Mouse (Mus musculus) midbrain, embryonic 11.5 days (tissue): ENCODE data around the gene Atf6b. TPM values are rescaled to one million over a fixed set of nuclear protein-coding genes. Genes with fewer than 3 reads are reported as not detected.

ENCODE experiments used
- ATAC-seq: fragments of 200-750 bp; cut with Nextera tagmentation; 2 replicates; pipeline ENCODE4 v1.8.0; 2017; ENCODE audit warnings: moderate TSS enrichment, moderate library complexity; ENCODE audit not compliant: low FRiP score
- DNase-seq: peaks from one replicate; pipeline ENCODE4 v3.0.0; 2015; ENCODE audit warnings: low spot score; ENCODE audit errors: missing footprints
- H3K27ac ChIP-seq: fragments of 300-500 bp; sonication (generic); 2 replicates; pipeline ENCODE4 v1.5.1; 2014; ENCODE audit warnings: low read depth, low read length
- H3K27me3 ChIP-seq: fragments of 300-500 bp; sonication (generic); 2 replicates; pipeline ENCODE4 v1.6.1; 2014; ENCODE audit warnings: mild to moderate bottlenecking, low read length, moderate library complexity, mixed read lengths; ENCODE audit not compliant: control insufficient read depth, insufficient read depth
- H3K36me3 ChIP-seq: fragments of 300-500 bp; sonication (generic); 2 replicates; pipeline ENCODE4 v1.6.1; 2014; ENCODE audit warnings: mild to moderate bottlenecking, low read length, moderate library complexity, mixed read lengths; ENCODE audit not compliant: control insufficient read depth, insufficient read depth
- H3K4me1 ChIP-seq: fragments of 300-500 bp; sonication (generic); 2 replicates; pipeline ENCODE4 v1.6.1; 2014; ENCODE audit warnings: low read length; ENCODE audit not compliant: control insufficient read depth, insufficient read depth
- H3K4me2 ChIP-seq: fragments of 300-500 bp; sonication (generic); 2 replicates; pipeline ENCODE4 v1.6.1; 2014; ENCODE audit warnings: mild to moderate bottlenecking, moderate library complexity
- H3K4me3 ChIP-seq: fragments of 300-500 bp; sonication (generic); 2 replicates; pipeline ENCODE4 v1.5.1; 2014; ENCODE audit warnings: low read depth, low read length
- H3K9ac ChIP-seq: fragments of 300-500 bp; sonication (generic); 2 replicates; pipeline ENCODE4 v1.6.1; 2014; ENCODE audit warnings: low read length
- H3K9me3 ChIP-seq: fragments of 300-500 bp; sonication (generic); 2 replicates; pipeline ENCODE4 v1.6.1; 2016; ENCODE audit warnings: low read length; ENCODE audit not compliant: control insufficient read depth
- WGBS: fragments of 180-500 bp; shearing (Covaris S2); extraction: QIAGEN DNeasy Blood & Tissue Kit; methylation state at CpG from one replicate; pipeline ENCODE4 v1.1.7; 2014; 5-methylcytosine and 5-hydroxymethylcytosine counted together
- polyA plus RNA-seq: library from polyadenylated mRNA; unstranded; fragments of >200 nt; fragmentation: Nextera tagmentation; extraction: Ambion mirVana; gene quantifications from 2 replicates; pipeline ENCODE4 v1.2.1, GENCODE M21; 2014

Gene Atf6b
- polyA plus RNA-seq, 1 experiment from 2014 or later = 77.6 TPM

GRCm38 (mm10) chr17:34680191-34680590 is 33.2 kb downstream of the Atf6b start:
- no peaks in the 10 kb centered on the region for H3K9me3 ChIP-seq
- WGBS = 80% methylated on average over 26 of the region's 26 CpGs
- H3K4me3 ChIP-seq = no peak overlapping the region
- DNase-seq = no peak
- ATAC-seq = no peak
- no peaks in the 10 kb centered on the region for H3K4me1 ChIP-seq
- H3K27ac ChIP-seq = no peak overlapping the region
- H3K9ac ChIP-seq = no peak overlapping the region
- H3K27me3 ChIP-seq = no peaks in the 10 kb centered on the region; the same call in 1 of the 2 replicates
- no peak overlapping the region for H3K4me2 ChIP-seq
- H3K36me3 ChIP-seq = no peaks in the 10 kb centered on the region

- H3K4me2 ChIP-seq = no peak overlapping the region
- no peaks in the 10 kb centered on the region for H3K9me3 ChIP-seq
- no peaks in the 10 kb centered on the region for H3K36me3 ChIP-seq
- WGBS = 75% methylated on average over 4 of the region's 4 CpGs
- no peak overlapping the region for H3K4me3 ChIP-seq
- no peak overlapping the region for H3K27ac ChIP-seq
- no peaks in the 10 kb centered on the region for H3K4me1 ChIP-seq
- H3K27me3 ChIP-seq = no peaks in the 10 kb centered on the region; the same call in 1 of the 2 replicates
- DNase-seq (peak; percentile 49), ATAC-seq (no peak)
- H3K9ac ChIP-seq = no peak overlapping the region
Measured at GRCm38 (mm10) chr17:34680621-34681020, 33.7 kb downstream of the Atf6b start.

DNA sequence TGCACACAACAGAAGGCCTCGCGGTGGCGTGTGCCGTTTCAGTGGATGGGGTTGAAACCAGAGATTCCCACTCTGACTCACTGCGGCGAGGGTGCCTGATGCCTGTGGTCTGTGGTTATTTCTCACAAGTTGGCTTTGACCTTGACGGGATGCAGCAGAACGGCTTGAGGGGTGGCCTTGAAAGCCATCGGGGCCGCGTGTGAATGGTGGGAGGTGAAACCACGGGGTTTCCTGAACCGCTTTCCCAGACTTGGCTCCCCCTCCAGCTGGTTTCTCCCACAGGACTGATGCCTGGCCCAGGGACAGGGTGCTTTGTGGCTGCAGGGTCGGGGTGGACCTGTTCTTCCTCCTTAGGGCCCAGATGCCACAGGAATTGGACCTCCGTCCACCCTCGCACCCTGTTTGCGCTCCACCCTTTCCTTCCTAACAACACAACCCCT is 34.2 kb downstream of the Atf6b start:
- no peak for ATAC-seq
- no peak overlapping the region for H3K4me2 ChIP-seq
- 87% methylated on average over 17 of the region's 17 CpGs for WGBS

DNA sequence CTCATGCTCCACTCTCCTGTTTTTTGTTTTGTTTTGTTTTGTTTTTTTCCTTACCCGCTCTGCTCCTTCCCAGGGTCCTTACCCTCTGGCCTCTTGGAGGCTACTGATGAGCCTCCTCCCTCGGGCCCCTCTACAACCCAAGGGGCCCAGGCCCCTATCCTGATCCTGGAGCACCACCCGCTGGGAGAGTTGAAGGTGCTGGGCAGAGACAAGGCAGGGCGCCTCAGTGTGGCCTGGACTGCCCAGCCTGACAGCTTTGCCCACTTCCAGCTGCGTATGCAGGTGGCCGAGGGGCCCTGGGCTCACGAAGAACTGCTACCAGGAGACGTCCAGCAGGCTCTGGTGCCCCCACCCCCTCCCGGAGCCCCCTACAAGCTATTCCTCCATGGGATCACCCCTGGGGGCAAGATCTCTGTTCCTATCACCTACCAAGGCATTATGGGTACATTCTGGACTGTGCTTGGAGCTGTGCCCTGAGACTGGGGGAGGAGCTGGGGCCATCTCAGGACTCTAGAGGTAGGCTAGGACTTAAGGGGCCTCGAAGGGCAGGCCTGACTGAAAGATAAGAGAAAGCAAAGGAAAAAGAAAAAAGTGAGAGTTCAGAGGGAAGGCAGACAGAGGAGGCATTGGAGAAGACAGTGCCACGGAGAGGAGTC is 35.1 kb downstream of the Atf6b start:
- Histone ChIP-seq H3K4me3 (no peak overlapping the region), H3K4me2 (no peak overlapping the region), H3K27me3 (no peaks in the 10 kb centered on the region; the same call in 1 of the 2 replicates), H3K9ac (no peak overlapping the region), H3K36me3 (no peaks in the 10 kb centered on the region), H3K27ac (no peak overlapping the region), H3K9me3 (no peaks in the 10 kb centered on the region), H3K4me1 (no peaks in the 10 kb centered on the region)
- no peak for ATAC-seq
- WGBS = 74% methylated on average over 11 of the region's 11 CpGs
- DNase-seq = no peak

More for the DNA sequence above, 34.2 kb downstream of the Atf6b start:
- Histone ChIP-seq H3K9ac (no peak overlapping the region), H3K36me3 (no peaks in the 10 kb centered on the region), H3K27ac (no peak overlapping the region), H3K4me3 (no peak overlapping the region), H3K4me1 (no peaks in the 10 kb centered on the region), H3K9me3 (no peaks in the 10 kb centered on the region), H3K27me3 (no peaks in the 10 kb centered on the region; the same call in 1 of the 2 replicates)
- peak; percentile 69 for DNase-seq

GRCm38 (mm10) chr17:34683179-34683578 is 36.2 kb downstream of the Atf6b start:
- no peak overlapping the region for H3K27ac ChIP-seq
- no peak overlapping the region for H3K4me3 ChIP-seq
- ATAC-seq (no peak), DNase-seq (no peak)
- no peak overlapping the region for H3K9ac ChIP-seq
- 76% methylated on average over 8 of the region's 8 CpGs for WGBS
- H3K36me3 ChIP-seq = no peaks in the 10 kb centered on the region
- H3K9me3 ChIP-seq = no peaks in the 10 kb centered on the region
- H3K27me3 ChIP-seq = no peaks in the 10 kb centered on the region; the same call in 1 of the 2 replicates
- no peaks in the 10 kb centered on the region for H3K4me1 ChIP-seq
- H3K4me2 ChIP-seq = no peak overlapping the region

DNA sequence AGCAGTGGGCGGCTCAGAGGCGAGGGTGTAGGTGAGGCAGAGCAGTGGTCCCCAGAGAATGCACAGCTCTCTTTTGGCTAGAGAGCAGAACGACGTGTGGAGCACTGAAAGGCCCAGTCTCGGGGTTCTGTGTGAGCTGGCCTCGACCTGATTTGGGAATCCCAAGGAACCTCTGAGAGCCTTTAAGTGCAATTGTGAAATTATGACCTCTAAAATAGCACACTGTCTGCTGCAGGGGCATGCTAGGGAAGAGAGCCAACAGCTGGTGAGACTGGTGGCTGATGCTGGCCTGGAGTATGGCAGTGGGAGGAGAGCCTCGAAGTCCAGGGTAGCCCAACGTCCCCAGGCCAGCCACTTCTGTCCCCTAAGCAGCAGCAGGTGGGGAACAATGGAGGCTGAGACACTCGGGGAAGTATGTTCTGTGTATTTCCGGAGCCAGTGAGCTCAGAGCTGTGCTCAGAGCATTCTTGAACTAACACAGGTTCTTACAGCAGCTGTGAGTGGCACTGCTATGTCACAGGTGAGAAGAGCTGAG is 36.8 kb downstream of the Atf6b start:
- Histone ChIP-seq H3K27ac (no peak overlapping the region), H3K27me3 (no peaks in the 10 kb centered on the region; the same call in 1 of the 2 replicates), H3K36me3 (no peaks in the 10 kb centered on the region), H3K9me3 (no peaks in the 10 kb centered on the region), H3K4me1 (no peaks in the 10 kb centered on the region), H3K4me2 (no peak overlapping the region), H3K4me3 (no peak overlapping the region), H3K9ac (no peak overlapping the region)
- WGBS = 73% methylated on average over 10 of the region's 10 CpGs
- ATAC-seq = no peak
- DNase-seq = no peak

DNA sequence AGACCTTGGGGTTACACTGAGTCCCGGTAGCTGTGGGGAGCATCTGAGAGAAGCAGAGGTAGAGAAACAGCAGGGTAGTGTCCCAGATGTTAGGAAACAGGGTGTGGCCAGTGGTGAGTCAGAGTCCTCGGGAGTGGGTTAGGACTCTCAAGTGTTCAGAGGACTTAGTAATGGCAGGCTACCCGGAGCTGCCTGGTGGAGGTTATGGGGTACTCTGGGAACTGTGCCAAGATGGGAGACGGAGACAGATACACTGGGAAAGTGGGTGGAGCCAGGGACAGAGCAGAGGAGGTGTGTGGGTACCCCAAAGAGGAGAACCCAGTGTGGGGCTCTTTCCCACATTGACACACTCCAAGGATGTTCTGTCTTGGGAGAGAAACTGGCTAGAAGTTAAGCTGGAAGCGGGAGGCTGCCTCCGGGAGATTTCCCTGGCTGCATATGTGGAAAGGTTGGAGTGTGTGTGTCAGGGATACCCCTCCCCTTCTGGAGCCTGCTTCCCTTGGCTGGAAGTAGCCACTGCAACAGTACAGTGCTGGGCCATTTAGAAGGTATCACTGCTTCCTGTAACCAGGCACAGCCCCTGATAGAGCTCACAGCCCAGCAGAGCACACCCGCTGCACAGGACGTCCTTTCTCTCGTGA is 37.4 kb downstream of the Atf6b start:
- H3K4me1 ChIP-seq = no peaks in the 10 kb centered on the region
- no peaks in the 10 kb centered on the region; the same call in 1 of the 2 replicates for H3K27me3 ChIP-seq
- no peaks in the 10 kb centered on the region for H3K36me3 ChIP-seq
- no peak overlapping the region for H3K27ac ChIP-seq
- H3K4me2 ChIP-seq = no peak overlapping the region
- DNase-seq (no peak), ATAC-seq (no peak)
- 74% methylated on average over 9 of the region's 9 CpGs for whole genome bisulfite sequencing
- H3K9me3 ChIP-seq = no peaks in the 10 kb centered on the region
- H3K4me3 ChIP-seq = no peak overlapping the region
- H3K9ac ChIP-seq = no peak overlapping the region; the same call in 1 of the 2 replicates

DNA sequence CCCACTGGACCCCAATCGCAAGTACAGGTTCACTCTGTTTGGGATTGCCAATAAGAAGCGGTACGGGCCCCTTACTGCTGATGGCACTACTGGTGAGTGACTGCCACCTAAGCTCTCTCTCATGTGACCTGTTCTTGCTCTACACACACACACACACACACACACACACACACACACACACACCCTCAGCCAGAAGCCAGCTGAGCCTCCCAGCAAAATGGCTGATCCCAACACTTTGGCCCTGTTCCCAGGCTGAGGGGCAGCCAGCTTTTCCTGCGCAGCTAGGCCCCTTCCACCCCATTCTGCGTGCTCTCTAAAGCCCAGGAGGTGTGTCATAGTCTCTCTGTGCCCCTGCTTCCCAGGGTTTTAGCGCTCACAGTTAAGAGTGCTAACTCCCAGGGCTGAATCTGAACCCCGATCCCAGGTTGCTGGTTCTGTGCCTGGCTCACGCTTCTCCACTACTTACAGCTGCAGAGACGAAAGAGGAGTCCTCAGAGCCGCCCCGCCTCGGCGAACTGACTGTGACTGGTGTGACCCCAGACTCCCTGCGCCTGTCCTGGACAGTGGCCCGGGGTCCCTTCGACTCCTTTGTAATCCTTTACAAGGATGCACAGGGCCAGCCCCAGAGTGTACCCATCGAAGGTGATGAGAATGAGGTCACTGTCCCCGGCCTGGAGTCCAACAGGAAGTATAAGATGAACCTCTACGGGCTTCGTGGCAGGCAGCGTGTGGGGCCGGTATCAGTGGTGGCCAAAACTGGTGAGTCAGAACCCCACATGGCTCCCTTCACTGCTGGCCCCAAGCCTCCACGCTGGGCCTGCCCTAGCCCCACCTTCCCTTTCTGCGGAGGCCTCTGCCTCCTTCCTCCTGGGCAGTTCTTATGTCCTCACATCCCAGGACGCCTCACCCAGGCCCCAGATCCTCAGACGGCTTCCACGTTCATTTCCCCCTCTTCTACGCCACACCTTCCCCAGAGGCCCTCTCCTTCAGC is 38.5 kb downstream of the Atf6b start:
- DNase-seq = no peak
- 84% methylated on average over 28 of the region's 28 CpGs for WGBS
- H3K27me3 ChIP-seq = no peaks in the 10 kb centered on the region
- ATAC-seq = no peak
- H3K36me3 ChIP-seq = no peaks in the 10 kb centered on the region
- no peak overlapping the region for H3K4me2 ChIP-seq
- H3K4me3 ChIP-seq = no peak overlapping the region
- H3K4me1 ChIP-seq = no peaks in the 10 kb centered on the region
- H3K27ac ChIP-seq = no peak overlapping the region
- no peak overlapping the region for H3K9ac ChIP-seq
- H3K9me3 ChIP-seq = no peaks in the 10 kb centered on the region
